Mouse (Mus musculus): Measurements from ENCODE around the gene Armc7.
"Not testable (repeated sequence)": the region's sequence is repeated elsewhere in the genome, so short reads cannot be mapped to it uniquely, and the experiment has no call there.

The Armc7 gene

DNA sequence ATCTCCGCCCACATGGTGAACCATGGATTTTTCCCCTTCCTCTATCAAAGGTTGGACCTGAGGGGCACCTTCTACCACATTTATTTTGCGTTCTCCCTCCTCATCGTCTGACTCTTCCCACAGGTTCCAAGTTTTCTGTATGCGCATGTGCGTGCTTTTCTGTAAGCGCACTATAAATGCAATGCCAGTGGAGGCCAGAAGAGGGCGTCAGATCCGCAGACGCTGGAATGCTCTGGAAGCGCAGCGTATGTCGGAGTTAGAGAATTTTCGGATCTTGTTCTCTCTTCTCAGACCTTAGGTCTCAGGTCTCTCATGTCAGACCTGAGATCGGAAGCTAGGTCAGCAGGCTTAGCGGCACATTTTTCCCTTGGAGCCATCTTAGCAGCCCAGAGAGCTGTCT is 19.8 kb upstream of the Armc7 start:
- no peak for DNase-seq

DNA sequence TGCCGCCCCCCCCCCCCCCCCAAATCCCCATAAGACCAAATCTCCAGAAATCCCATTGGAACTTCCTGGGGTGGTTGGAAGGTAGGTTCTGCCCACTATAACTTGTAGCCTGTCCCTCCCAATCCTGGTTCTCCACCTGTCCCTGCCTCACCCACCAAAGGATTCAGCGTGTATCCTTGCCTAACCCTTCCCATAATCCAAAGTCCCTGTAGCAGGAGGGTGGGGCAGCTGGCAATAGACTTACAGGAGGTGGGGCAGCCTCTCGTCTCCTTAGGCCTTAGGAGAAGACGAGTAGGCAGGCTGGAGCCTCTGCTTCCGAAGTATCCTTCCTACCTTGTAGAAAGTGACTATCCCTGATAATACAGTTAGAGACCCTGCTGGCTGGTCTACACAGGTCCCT is 19.3 kb upstream of the Armc7 start:
- no peak for DNase-seq

DNA sequence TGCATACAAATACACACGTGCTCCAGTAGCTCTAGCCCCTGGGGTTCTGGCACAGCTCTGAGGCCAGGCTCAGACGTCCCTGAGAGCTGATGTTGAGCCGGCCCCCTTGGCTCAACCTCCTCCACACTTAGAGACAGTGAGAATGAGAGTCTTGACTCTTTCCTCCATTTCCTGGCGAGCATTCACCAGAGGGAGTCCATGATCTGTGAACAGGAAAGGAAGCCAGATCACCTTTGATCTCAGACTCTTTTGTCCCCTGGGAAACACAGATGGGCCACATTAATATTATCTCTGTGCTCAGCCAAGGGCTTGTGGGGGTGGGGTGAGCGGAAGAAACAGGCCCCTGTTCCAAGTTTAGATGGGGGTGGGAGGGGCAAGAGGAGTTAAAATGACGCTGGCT is 18.1 kb upstream of the Armc7 start:
- no peak for DNase-seq

DNA sequence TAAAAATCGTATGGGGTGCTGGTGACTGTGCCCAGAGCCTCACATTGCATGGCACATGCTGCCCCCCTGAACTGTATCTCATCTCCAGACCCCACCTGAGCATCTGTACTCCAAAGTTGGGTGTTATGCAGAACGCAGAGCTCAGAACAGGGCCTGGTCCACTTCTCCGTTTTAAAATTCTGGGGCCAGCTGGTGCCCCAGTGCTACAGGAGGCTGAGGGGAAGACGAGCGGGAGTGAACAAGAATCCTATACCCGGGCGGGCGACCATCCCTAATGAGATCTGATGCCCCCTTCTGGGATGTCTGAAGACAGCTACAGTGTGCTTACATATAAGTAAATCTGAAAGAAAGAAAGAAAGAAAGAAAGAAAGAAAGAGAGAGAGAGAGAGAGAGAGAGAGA is 14.5 kb upstream of the Armc7 start:
- DNase-seq = no peak

DNA sequence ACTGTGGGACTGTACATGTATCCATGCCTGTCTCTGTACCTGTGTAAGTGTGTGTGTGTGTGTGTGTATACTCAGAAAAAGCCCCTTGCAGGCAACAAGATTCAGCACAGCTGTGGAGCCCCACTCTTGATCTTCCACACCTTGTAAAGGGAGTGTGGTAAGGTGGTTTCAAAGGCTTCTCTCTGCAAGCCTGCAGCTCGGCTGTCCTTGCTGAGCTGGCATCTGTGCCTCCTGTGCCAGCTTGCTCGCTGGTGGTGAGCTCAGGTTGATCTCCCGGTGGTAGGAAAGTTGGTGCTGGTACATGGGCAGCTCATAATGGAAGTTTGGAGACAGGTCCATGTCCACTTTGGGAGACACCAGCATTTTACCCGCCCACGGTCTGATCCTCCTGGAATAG is 13.6 kb upstream of the Armc7 start:
- peak; percentile 62 to 77 for DNase-seq

DNA sequence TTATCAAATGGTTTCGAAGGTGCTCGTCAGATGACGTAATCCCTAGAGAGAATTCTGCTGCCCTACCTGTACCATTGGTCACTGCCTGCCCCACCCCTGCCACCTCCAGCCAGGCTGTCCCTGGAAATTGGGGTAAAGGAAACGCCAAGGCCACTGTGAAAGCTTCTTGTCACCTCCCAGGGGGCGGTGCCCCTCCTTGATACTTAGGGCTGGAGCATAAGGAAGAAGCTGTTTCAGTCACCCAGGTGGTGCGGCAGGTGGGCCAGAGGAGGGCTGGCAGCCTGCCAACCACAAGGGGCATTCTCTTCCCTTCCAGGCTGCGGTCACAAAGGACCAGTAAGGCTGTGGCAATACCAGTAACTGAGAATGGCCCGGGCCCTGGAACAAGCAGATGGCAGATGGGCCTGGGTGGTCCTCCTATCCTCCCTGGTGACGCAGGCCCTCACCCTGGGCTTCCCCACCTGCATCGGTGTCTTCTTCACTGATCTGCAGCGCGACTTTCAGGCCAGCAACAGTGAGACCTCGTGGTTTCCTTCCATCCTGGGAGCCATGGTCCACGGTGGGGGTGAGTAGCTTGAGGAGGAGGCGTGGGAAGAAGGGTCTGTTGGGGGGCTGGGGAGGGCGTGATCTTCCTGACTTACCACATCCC is 13.1 kb upstream of the Armc7 start, which contains the start of gene Slc16a5:
Gene Slc16a5 (plus strand): TSS at position 232 of the 649 bp plus-strand sequence.
- DNase-seq = peak; percentile 79 to 85

DNA sequence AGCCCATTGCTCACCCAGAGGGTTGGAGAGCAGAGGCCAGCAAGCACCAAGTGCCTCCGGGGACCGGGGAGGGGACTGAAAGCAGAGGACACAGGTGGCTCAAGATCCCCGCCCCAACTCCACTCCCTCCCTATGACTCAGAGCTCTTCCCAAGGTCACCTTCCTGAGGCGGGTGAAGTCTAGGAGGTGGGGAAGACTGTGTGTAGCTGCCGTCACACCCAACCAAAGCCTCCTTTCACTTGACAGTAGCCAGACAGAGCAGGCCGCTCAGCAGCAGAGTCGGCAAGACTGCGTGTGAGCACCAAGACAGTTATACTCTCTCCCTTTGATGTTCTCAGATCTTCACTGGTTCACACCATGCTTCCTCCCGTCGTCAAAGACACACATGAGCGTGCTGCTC is 12.1 kb upstream of the Armc7 start:
- peak; percentile 55 to 78 for DNase-seq

DNA sequence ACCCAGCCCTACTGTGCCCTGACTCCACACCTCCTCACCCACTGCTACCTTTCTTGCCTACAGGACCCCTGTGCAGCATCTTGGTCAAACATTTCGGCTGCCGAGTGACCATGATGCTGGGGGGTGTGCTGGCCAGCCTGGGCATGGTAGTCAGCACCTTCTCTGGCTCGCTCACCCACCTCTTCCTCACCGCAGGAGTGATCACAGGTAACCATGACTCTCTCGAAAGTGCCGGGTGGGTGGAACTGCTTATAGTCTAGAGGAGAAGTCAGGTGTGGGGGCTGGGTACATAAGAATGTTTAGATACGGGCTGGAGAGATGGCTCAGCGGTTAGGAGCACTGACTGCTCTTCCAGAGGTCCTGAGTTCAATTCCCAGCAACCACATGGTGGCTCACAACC is 10.6 kb upstream of the Armc7 start:
- DNase-seq = peak in 1 of 2 experiments; percentile 65

DNA sequence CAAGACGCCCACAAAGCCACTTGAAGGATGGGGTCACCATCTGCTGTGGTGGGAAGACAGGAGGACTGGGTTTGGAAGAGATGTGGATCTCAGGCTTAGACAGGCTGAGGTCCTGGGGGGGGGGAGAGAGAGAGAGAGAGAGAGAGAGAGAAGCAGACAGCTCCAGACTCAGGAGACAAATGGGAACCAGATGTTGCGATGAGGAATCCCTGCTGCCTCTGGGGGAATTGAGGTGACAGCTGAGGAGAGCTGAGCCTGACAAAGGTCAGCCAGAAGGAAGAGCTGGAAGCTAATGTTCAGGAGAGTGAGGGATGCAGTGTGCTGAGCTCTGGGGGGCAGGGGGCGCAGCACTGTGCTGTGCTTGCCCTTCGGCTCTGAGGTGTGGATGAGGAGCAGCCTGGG is 8.2 kb upstream of the Armc7 start:
- DNase-seq = no peak

DNA sequence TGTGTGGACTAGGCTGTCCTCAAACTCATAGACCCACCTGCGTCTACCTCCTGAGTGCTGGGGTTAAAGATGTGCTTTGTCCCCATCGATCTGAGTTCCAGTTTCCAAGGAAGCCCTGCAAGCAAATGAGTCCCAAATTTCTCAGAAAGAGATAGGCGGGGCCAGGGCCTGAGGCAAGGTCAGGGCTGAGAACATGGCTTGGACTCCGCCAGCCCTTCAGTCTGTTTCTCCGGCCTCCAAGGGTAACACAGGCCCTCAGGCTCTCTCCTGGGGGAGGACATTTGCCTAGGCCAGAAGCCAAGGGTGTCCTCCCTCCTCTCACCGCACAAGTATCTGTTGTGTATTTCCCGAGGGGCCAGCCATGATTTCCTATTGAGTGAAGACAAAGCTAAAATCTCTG is 3.3 kb upstream of the Armc7 start:
- DNase-seq = no peak

DNA sequence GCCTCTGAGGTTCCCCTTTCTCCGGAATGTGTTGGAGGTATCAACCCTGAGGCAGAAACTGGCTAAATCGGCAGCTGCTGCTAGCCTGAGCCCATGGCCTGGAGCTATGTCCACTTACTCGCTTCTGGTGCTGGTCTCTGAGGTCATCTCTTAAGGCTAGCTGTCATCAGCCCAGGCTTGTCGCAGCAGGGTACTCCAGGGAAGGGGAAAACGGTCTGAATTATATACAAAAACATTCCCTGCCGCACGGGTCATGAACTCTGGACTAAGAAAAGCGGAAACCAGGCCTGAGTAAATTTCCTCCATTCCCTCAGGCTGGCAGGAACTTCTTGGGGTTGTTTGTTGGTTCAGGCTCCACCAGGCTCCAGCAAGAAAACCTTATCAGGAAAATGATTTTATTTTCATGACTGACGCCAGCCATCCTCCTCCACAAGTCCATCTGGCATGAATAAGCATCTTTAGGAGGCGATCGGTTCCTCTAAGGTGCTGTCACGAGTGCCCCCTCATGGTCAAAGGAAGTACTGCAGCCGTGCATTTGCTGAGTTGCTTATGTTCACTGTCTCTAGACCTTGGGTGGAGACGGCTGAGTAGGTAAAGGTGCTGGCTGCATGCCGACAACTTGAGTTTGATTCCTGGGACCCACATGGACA is 1.7 kb upstream of the Armc7 start:
- DNase-seq = peak; percentile 85 to 91

DNA sequence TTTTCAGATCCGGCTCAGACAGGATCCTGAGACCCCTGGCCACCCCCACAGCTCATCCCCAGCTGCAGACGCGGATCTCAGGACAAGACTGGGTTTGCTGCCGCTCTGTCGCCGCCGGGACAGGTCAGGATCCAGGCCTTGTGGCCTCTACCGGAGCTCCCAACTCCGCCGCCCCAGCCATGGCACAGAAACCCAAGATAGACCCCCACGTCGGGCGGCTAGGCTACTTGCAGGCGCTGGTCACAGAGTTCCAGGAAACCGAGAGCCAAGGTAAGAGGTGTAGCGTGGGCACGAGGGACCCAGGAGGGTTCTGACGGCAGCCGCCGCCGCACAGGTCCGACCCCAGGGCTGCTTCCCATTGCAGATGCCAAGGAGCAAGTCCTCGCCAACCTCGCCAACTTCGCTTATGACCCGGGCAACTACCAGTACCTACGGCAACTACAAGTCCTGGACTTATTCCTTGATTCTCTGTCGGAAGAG is 331 bp downstream of the Armc7 start:
- no peak for DNase-seq

DNA sequence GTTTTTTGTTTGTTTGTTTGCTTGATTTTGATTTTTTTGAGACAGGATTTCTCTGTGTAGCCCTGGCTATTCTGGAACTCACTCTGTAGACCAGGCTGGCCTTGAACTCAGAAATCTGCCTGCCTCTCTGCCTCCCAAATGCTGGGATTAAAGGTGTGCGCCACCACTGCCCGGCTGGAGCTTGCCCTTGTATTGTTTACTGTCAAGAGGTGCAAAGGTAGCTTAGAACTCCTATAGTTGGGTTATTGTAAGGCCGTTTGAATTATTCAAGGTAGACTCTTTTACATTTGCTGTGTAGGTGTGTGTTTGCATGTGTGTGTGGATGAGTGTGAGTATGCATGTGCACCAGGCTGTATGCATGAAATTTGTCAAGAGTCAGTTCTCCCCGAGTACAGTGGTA is 1.2 kb downstream of the Armc7 start:
- not testable (repeated sequence) for DNase-seq

DNA sequence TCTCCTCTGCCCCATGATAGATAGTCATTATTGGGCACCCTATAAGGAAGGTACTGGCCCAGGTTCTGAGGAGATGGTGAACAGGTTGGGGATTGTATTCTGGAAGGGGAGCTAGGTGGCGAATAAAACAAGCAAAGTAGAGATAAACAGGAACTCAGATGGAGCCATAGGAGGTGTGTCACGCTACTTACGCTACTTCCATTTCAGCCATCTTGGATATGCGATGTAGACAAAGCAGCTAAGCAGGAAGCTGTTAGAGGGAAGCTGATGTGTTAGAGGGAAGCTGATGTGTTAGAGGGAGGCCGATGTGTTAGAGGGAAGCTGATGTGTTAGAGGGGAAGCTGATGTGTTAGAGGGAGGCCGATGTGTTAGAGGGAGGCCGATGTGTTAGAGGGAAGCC is 1.9 kb downstream of the Armc7 start:
- not testable (repeated sequence) for DNase-seq

DNA sequence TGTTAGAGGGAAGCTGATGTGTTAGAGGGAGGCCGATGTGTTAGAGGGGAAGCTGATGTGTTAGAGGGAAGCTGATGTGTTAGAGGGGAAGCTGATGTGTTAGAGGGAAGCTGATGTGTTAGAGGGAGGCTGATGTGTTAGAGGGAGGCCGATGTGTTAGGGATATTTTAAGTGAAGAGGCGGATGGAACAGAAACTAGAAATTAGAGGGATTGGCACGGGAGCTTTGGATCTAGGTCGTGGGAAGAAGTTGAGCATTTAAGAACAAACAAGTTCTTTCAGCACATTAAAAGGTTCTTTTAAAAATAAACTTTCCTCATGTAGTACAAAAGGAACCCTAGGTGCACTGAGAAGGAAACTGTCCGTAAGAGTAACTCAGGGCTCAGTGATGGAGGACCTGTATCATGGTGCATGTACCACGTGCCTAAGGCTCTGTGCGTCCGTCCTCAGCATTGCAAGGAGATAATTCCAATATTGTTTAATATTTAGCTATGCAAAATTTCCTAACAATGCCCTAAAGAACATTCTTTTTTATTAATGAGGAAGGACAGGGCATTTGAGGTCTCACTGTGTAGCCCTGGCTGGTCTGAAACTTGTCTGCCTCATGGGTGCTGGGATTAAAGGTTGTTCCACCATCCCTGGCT is 3.0 kb downstream of the Armc7 start:
- no peak for DNase-seq

DNA sequence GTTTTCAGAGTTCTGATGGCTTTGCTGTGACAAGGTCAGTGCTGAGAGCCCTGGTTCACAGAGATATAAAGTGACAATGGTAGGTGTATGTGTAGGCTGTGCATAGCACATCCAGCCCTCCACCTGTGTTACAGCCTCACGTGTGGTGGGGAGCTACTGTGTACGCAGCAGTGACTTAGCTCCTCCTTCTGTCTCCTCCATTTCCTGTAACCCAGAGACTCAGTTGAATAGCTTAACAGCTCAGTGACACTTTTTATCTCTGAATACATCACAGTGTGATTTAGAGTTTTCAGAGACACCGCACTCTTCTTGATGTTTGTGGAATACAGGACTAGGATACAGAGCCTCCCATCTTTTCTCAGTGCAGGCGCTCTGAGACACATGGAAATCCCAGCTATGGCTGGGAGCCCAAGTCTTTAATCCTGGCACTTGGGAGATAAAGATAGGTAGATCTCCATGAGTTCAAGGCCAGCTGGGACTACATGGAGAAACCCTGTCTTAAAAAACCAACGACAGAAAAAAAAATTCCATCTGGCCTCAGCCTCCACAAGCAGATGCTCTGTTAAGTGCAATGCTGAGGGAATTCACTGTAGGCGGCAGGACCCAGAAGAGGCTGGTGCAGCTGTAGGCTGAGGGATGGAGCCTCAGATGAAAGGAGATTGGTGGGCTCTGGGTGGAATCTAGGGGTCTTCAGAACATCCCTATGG is 6.2 kb downstream of the Armc7 start:
- DNase-seq = peak in 1 of 2 experiments; percentile 64

DNA sequence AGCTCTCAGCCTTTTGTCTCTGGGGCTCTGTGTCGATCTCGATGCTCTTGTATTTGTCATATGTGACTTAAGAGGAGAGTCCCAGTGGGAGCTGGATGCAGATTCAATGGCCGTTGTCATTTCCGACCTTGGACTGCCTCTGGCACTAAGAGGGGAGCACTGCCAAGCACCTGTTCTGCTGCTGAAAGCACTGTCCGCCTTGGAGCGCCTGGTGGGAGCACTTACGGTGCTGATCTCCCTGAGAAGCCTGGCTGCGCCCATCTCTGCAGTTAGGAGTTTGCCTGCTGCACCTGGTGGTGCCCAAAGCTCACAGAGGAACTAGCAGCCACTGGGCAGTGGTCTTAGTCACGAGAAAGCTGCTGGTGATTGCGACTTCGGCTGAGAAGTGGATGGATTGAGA is 7.8 kb downstream of the Armc7 start:
- no peak for DNase-seq

DNA sequence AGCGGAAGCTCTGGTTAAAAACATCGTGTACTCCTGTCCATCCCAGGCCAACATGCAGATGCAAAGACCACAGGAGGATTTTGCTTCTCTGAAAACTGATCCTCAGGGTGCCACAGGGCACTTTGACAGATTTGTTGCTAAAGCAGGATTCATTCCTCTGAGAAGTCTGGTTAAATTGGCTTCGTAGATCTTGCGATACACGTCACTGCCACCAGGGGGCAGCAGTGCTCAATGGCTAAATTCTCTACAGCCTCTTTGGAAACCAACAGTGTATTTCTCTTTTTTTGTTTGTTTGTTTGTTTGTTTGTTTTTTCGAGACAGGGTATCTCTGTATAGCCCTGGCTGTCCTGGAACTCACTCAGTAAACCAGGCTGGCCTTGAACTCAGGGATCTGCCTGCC is 8.3 kb downstream of the Armc7 start:
- DNase-seq = peak in 1 of 2 experiments; percentile 51

DNA sequence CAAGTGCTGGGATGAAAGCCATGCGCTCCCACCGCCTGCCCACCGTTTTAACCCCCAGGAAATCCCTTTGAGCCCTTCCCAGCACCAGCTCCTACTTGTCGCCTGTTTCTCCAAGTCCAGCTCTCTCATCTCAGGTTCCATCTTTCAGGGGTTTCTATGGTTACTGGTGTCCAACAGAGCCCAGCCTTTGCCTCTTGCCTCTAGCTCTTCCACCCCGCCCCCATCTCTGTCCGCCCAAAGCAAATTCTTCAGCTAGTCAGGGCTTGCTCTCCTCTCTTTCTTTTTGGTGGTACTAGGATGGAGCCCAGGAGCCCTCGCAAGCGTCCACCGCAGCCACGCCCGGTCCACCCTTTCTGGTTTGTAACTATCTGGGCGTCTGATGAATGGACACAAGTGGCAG is 9.7 kb downstream of the Armc7 start:
- no peak for DNase-seq

DNA sequence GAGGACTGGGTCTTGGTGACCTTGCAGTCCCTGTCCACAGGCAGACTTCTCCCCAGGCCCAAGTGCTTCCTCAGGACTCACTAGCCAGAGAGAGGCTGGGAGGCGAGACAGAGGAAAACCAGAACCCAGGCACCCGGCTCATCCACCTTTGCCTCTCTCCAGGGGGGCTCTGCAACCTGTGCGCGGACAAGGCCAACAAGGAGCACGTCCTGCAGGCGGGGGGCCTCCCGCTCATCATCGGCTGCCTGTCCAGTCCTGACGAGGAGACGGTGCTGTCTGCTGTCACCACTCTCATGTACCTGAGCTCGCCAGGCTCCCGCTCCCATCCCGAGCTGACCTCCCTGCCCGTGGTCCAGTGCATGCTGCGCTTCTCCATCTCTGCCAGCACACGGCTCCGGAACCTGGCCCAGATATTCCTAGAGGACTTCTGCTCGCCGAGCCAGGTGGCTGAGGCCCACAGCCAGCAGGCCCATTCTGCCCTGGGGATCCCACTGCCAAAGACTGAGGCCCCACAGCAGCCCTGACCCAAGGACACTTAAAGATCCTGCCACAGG is 13.2 kb downstream of the Armc7 start:
- no peak for DNase-seq

DNA sequence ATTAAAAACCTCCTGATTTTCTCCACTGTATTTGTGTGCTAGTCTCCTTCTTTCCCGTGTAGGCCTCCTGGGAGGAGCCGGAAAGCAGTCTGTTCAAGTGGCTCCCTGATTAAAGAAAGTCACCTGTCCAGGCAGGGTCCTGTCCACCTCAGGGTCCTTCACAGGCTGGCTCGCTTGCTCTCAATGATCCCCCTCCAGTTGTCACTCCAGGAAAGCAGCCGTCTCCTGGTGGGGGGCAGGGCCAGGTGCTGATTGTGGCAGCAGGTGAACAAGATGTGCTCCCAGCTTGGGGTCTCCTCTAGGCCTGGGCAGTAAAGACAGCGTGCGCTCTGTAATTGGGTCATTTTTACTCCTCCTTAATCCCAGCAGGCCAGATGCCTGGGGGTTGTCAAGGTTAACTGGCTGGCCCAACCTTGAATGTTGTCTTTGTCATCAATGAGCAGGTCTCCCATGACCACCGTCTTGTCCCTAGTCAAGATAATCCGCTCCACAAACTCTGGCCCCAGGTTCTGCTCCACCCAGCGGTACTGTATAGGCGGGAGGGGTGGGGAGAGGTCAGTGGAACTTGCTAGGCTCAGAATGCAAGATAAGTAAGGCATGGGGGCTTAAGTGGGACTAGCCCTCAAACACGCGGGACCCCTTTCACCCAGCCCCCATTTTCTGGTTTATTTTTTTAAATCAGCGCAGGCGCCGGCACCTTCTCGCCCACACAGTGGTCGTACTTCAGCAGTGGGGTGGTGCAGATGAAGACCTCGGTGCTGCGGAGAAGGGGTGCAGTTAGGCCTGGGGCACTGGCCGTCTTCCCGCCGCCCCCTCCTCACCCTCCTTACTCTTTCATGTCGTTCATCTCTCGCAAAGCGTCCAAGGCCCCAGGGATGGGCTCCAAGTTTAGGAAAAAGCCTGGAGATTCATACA is 15.2 kb downstream of the Armc7 start:
- no peak for DNase-seq

All from thymus, adult 18-20 months (tissue).